Mouse (Mus musculus) erythroblast, adult 5-6 weeks (primary cell): ENCODE data around the gene Cnot1. TPM values are rescaled to one million over a fixed set of nuclear protein-coding genes. Genes with fewer than 3 reads are reported as not detected.
A peak's percentile ranks its signal among the peaks of the same experiment; 100 is the strongest.

ENCODE experiments used
- ATAC-seq: replicated peaks from 2 replicates; pipeline ENCODE4 v1.8.0; 2016; ENCODE audit warnings: moderate number of reproducible peaks, mild to moderate bottlenecking, moderate TSS enrichment, inconsistent platforms; ENCODE audit not compliant: poor library complexity, low FRiP score, severe bottlenecking
- total RNA-seq, 2 experiments: library from RNA; stranded (forward) in 1 of 2; stranded (reverse) in 1 of 2; fragments of 150-400 nt in 1 of 2; fragments of 200-764, 138-1000 nt in 1 of 2; gene quantifications; 2 replicates each; pipeline versions ENCODE4 v1.2.3 to v1.2.4; 2015 to 2017; ENCODE audit warnings: low replicate concordance in 2 of 2

Gene Cnot1
- 99.7 and 102 TPM in 2 replicates for total RNA-seq (2015; ENCODE audit: low replicate concordance)
- 68.9 and 87.2 TPM in 2 replicates for total RNA-seq (2017; ENCODE audit: low replicate concordance)

GRCm38 (mm10) chr8:95807331-95807843 is at the start of gene Cnot1:
TSS of gene Cnot1 (minus strand) at chr8:95807464.
- ATAC-seq, result peak; percentile 95

- no peak for ATAC-seq
Observed at GRCm38 (mm10) chr8:95854174-95854573, 46.9 kb upstream of the Cnot1 start.

GRCm38 (mm10) chr8:95853102-95853843 is 46.0 kb upstream of the Cnot1 start, which contains the start of gene Slc38a7:
TSS of gene Slc38a7 (minus strand) at chr8:95853539.
- ATAC-seq, result peak; percentile 93

- ATAC-seq, result no peak
Observed at GRCm38 (mm10) chr8:95852290-95852689, 45.0 kb upstream of the Cnot1 start.

GRCm38 (mm10) chr8:95850326-95850725 is 43.1 kb upstream of the Cnot1 start:
- no peak for ATAC-seq

GRCm38 (mm10) chr8:95848734-95849464 is 41.6 kb upstream of the Cnot1 start:
- ATAC-seq, result no peak

- ATAC-seq, result no peak
Observed at GRCm38 (mm10) chr8:95848061-95848551, 40.8 kb upstream of the Cnot1 start.

GRCm38 (mm10) chr8:95845026-95845425 is 37.8 kb upstream of the Cnot1 start:
- no peak for ATAC-seq

- no peak for ATAC-seq
Observed at GRCm38 (mm10) chr8:95843968-95844367, 36.7 kb upstream of the Cnot1 start.

- ATAC-seq, result no peak
Observed at GRCm38 (mm10) chr8:95841436-95841835, 34.2 kb upstream of the Cnot1 start.

- ATAC-seq, result no peak
Observed at GRCm38 (mm10) chr8:95839289-95839688, 32.0 kb upstream of the Cnot1 start.

GRCm38 (mm10) chr8:95837266-95837665 is 30.0 kb upstream of the Cnot1 start:
- no peak for ATAC-seq

- ATAC-seq, result no peak
Observed at GRCm38 (mm10) chr8:95835891-95836290, 28.6 kb upstream of the Cnot1 start.

GRCm38 (mm10) chr8:95833435-95833984 is 26.2 kb upstream of the Cnot1 start:
- no peak for ATAC-seq

GRCm38 (mm10) chr8:95832603-95833434 is 25.6 kb upstream of the Cnot1 start:
- peak; percentile 90 for ATAC-seq

- no peak for ATAC-seq
Observed at GRCm38 (mm10) chr8:95830144-95830543, 22.9 kb upstream of the Cnot1 start.

- peak; percentile 95 for ATAC-seq
Observed at GRCm38 (mm10) chr8:95825162-95825561, 17.9 kb upstream of the Cnot1 start, which contains the start of gene Sap18b. TSS of gene Sap18b (plus strand) at chr8:95825346.

- no peak for ATAC-seq
Observed at GRCm38 (mm10) chr8:95822699-95823098, 15.4 kb upstream of the Cnot1 start.

GRCm38 (mm10) chr8:95822096-95822495 is 14.8 kb upstream of the Cnot1 start:
- ATAC-seq, result no peak
